Mouse (Mus musculus) CH12.LX (cell line): ENCODE data around the gene Clcnka. TPM values are rescaled to one million over a fixed set of nuclear protein-coding genes. Genes with fewer than 3 reads are reported as not detected.

ENCODE experiments used
- DNase-seq: peaks from one replicate; pipeline ENCODE4 v3.0.0-alpha.2; 2013; ENCODE audit errors: extremely low read depth
- H3K27ac ChIP-seq: 2 replicates; pipeline ENCODE4 v1.5.1; 2012; ENCODE audit warnings: low read depth, mild to moderate bottlenecking, control low read depth, moderate library complexity; ENCODE audit not compliant: insufficient read depth
- H3K27me3 ChIP-seq: replicated peaks from 2 replicates; pipeline ENCODE3; 2012; ENCODE audit warnings: inconsistent platforms
- H3K36me3 ChIP-seq, 2 experiments: replicated peaks in 1 of 2; 2 replicates each; pipeline versions ENCODE3 to v1.6.1; 2012; ENCODE audit warnings: inconsistent platforms in 1 of 2, low read length in 1 of 2, mild to moderate bottlenecking in 1 of 2, mixed read lengths in 1 of 2, moderate library complexity in 1 of 2; ENCODE audit not compliant: control insufficient read depth in 1 of 2, insufficient read depth in 1 of 2
- H3K4me1 ChIP-seq, 2 experiments: 2 replicates each; pipeline ENCODE4 v1.6.1; 2012; ENCODE audit warnings: inconsistent platforms in 1 of 2, moderate library complexity in 1 of 2; ENCODE audit not compliant: insufficient read depth in 2 of 2, control insufficient read depth in 1 of 2
- H3K4me2 ChIP-seq: 2 replicates; pipeline ENCODE4 v1.6.1; 2012; ENCODE audit warnings: low read depth, mild to moderate bottlenecking, control low read depth; ENCODE audit not compliant: poor library complexity, insufficient read depth, severe bottlenecking
- H3K4me3 ChIP-seq, 3 experiments: fragments of 150-350 bp in 1 of 3; sonication (generic) in 1 of 3; replicated peaks in 1 of 3; 2 replicates each; pipeline versions ENCODE3 to v1.5.1; 2011 to 2012; ENCODE audit warnings: low read depth in 2 of 3, low read length in 2 of 3, mild to moderate bottlenecking in 2 of 3, moderate library complexity in 2 of 3, control low read depth in 1 of 3, improper control_type of control experiment in 1 of 3, inconsistent platforms in 1 of 3, mixed read lengths in 1 of 3; ENCODE audit not compliant: poor library complexity in 1 of 3
- H3K79me2 ChIP-seq: replicated peaks from 2 replicates; pipeline ENCODE4 v1.6.1; 2012; ENCODE audit warnings: mild to moderate bottlenecking, moderate library complexity; ENCODE audit not compliant: control insufficient read depth, poor library complexity, insufficient read depth, severe bottlenecking; ENCODE audit errors: extremely low read depth
- H3K9ac ChIP-seq: 2 replicates; pipeline ENCODE4 v1.6.1; 2012; ENCODE audit warnings: low read depth, mild to moderate bottlenecking, control low read depth, moderate library complexity; ENCODE audit not compliant: insufficient read depth
- H3K9me3 ChIP-seq: replicated peaks from 2 replicates; pipeline ENCODE3; 2012; ENCODE audit warnings: low read length, inconsistent platforms, mixed read lengths
- BHLHE40 ChIP-seq: IDR thresholded peaks from 2 replicates; pipeline ENCODE4 v1.6.1; 2011; ENCODE audit warnings: mild to moderate bottlenecking, low read depth, low read length, improper control_type of control experiment
- E2F4 ChIP-seq: IDR thresholded peaks from 2 replicates; pipeline ENCODE4 v1.6.1; 2011; ENCODE audit warnings: low read depth, low read length, improper control_type of control experiment; ENCODE audit not compliant: insufficient replicate concordance
- GABPA ChIP-seq: IDR thresholded peaks from 2 replicates; pipeline ENCODE4 v1.6.1; 2012; ENCODE audit warnings: low read depth, low read length, improper control_type of control experiment, inconsistent platforms; ENCODE audit not compliant: insufficient replicate concordance
- IRF4 ChIP-seq: IDR thresholded peaks from 2 replicates; pipeline ENCODE4 v1.6.1; 2014; ENCODE audit warnings: low read depth, mild to moderate bottlenecking, inconsistent platforms, low read length, improper control_type of control experiment
- KAT2A ChIP-seq: IDR thresholded peaks from 2 replicates; pipeline ENCODE4 v1.6.1; 2012; ENCODE audit warnings: low read length, improper control_type of control experiment, inconsistent platforms; ENCODE audit not compliant: insufficient replicate concordance
- MAFK ChIP-seq: IDR thresholded peaks from 2 replicates; pipeline ENCODE4 v1.6.1; 2011; ENCODE audit warnings: low read length, improper control_type of control experiment; ENCODE audit not compliant: insufficient replicate concordance
- MAX ChIP-seq: IDR thresholded peaks from 2 replicates; pipeline ENCODE4 v1.6.1; 2011; ENCODE audit warnings: low read length, improper control_type of control experiment
- MEF2A ChIP-seq: IDR thresholded peaks from 2 replicates; pipeline ENCODE4 v1.6.1; 2014; ENCODE audit warnings: low read depth, mild to moderate bottlenecking, inconsistent platforms, low read length, improper control_type of control experiment, borderline replicate concordance
- MXI1 ChIP-seq: IDR thresholded peaks from 2 replicates; pipeline ENCODE4 v1.6.1; 2011; ENCODE audit warnings: mild to moderate bottlenecking, low read depth, low read length, improper control_type of control experiment
- NELFE ChIP-seq: IDR thresholded peaks from 2 replicates; pipeline ENCODE4 v1.6.1; 2011; ENCODE audit warnings: low read depth, low read length, improper control_type of control experiment
- PAX5 ChIP-seq: IDR thresholded peaks from 2 replicates; pipeline ENCODE4 v1.6.1; 2012; ENCODE audit warnings: low read length, inconsistent platforms, mixed read lengths
- POLR2AphosphoS2 ChIP-seq: IDR thresholded peaks from 2 replicates; pipeline ENCODE4 v1.6.1; 2011; ENCODE audit warnings: low read depth, low read length, improper control_type of control experiment
- RAD21 ChIP-seq: IDR thresholded peaks from 2 replicates; pipeline ENCODE4 v1.6.1; 2011; ENCODE audit warnings: low read depth, mild to moderate bottlenecking, low read length, improper control_type of control experiment, moderate library complexity
- SIN3A ChIP-seq: IDR thresholded peaks from 2 replicates; pipeline ENCODE4 v1.6.1; 2012; ENCODE audit warnings: low read length, improper control_type of control experiment, inconsistent platforms
- TCF12 ChIP-seq: IDR thresholded peaks from 2 replicates; pipeline ENCODE4 v1.6.1; 2014; ENCODE audit warnings: low read depth, mild to moderate bottlenecking, inconsistent platforms, low read length, improper control_type of control experiment
- ZC3H11A ChIP-seq: IDR thresholded peaks from 2 replicates; pipeline ENCODE4 v1.6.1; 2012; ENCODE audit warnings: low read depth, mild to moderate bottlenecking, inconsistent platforms, low read length, improper control_type of control experiment
- ZKSCAN1 ChIP-seq: IDR thresholded peaks from 2 replicates; pipeline ENCODE4 v1.6.1; 2012; ENCODE audit warnings: low read depth, inconsistent platforms, low read length, improper control_type of control experiment, borderline replicate concordance
- dilution Hi-C: fragments of 300-500 bp; cut with MboI; formaldehyde crosslinking; loops from 2 replicates; pipeline ENCODE4 v1.14.3; 2020; ENCODE audit warnings: low sequenced_read_pairs; ENCODE audit not compliant: extremely low pct_unique_long_range_greater_than_20kb, extremely low pct_ligation_motif_present
- in situ Hi-C: fragments of 300-500 bp; cut with MboI; formaldehyde crosslinking; loops from 3 replicates; pipeline ENCODE4 v1.14.3; 2019; ENCODE audit warnings: low sequenced_read_pairs, low pct_ligation_motif_present, low pct_unique_long_range_greater_than_20kb, mixed read lengths
- polyA plus RNA-seq: library from polyadenylated mRNA; unstranded; fragments of >175 nt; gene quantifications from 2 replicates; pipeline ENCODE4 v1.2.1, GENCODE M21; 2012; ENCODE audit warnings: low read depth; ENCODE audit not compliant: insufficient read length
- total RNA-seq, 2 experiments: library from RNA; depleted of rRNA; stranded (reverse); fragments of 300-350 nt in 1 of 2; fragments of >200 nt in 1 of 2; gene quantifications; 2 replicates each; pipeline ENCODE4 v1.2.3; 2012 to 2014

Gene Clcnka
- total and polyA plus RNA-seq, 3 experiments, result not detected

DNA sequence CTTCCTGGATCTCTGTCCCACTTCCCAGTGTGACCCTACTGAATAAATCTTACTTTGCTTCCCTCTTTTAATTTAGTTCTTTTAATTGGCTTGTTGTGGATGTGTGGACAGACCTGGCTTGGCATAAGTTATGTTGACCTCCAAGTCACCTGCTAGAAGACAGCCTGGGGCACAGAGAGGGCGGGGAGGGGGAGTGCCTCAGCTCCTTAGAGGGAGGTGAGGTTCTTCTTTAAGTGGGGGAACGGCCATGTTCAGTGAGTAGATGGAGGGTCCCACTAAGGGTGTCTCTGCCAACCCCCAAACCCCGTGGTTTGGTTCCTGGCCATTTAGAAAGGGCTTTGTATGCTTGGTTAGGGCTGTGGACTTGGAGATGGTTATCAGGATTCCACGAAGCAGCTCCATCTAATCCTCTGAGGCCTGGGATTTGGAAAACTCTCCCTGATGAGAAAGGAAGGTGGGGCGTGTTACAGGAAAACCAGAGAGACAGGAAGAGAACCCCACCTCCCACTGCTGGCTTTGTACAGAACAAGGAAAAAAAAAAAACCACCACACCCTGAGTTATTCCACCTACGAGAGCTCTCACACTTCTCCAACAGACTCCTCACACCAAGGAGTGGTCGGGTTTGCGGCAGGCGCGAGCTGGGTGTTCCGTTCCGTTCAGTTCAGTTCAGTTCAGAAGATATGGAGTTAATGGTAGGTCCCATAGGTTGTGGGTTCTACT, 40.7 kb upstream of the Clcnka start:
- in situ Hi-C loops, result no loop called here
- H3K36me3 ChIP-seq, result no peaks in the 10 kb centered on the region
- no peak overlapping the region for H3K4me2 ChIP-seq
- dilution Hi-C loops, result no loop called here
- no peak overlapping the region for H3K4me3 ChIP-seq
- no peak for DNase-seq
- TF ChIP-seq MAX, result no peak
- no peak for TF ChIP-seq TCF12
- TF ChIP-seq E2F4, result no peak
- TF ChIP-seq GABPA, result no peak
- H3K27ac ChIP-seq, result no peak overlapping the region
- H3K9me3 ChIP-seq, result no peaks in the 10 kb centered on the region
- no peak overlapping the region for H3K9ac ChIP-seq
- H3K4me1 ChIP-seq, result peaks cover 3 to 5% of the 10 kb centered on the region in 2 experiments; a peak in 3 of 4 replicates
- no peaks in the 10 kb centered on the region for H3K79me2 ChIP-seq
- peaks cover 3% of the 10 kb centered on the region for H3K27me3 ChIP-seq

DNA sequence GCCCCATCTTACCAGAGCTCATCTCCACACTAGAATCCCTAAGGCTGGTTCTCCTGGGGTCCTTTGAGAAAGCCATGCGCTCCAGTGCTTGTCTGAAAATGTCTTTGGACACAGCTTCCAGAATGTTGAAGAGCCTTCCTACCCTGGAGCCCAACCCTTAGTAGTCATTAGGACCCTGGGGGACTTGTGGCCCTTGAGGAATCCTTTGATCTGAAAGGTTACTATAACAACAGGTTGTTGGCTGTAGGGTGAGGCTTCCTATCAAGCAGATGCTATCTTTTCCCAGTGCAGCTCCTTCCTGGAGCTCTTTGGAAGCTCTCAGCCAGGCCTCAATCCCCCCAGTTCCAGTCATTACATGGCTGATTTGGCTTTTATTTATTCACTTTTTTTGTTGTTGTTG, 37.5 kb upstream of the Clcnka start, which contains the start of gene Srarp:
TSS of gene Srarp (minus strand) at position 132 of the 400 bp plus-strand sequence.
- H3K9me3 ChIP-seq, result no peaks in the 10 kb centered on the region
- no peak within 1 kb of the TSS for H3K4me3 ChIP-seq
- H3K36me3 ChIP-seq, result no peaks in the 10 kb centered on the region
- no peak within 1 kb of the TSS for H3K27ac ChIP-seq
- no peak within 1 kb of the TSS for H3K9ac ChIP-seq
- peaks cover 3% of the 10 kb centered on the region for H3K27me3 ChIP-seq
- in situ Hi-C loops (no loop called here), dilution Hi-C loops (no loop called here)
- TF ChIP-seq POLR2AphosphoS2 (no peak), MAFK (no peak), ZKSCAN1 (no peak), MEF2A (no peak), BHLHE40 (no peak), SIN3A (no peak)
- DNase-seq, result no peak
- H3K79me2 ChIP-seq, result no peaks in the 10 kb centered on the region
- no peaks in the 10 kb centered on the region; a peak in 1 of 4 replicates for H3K4me1 ChIP-seq
- no peak within 1 kb of the TSS for H3K4me2 ChIP-seq

GRCm38 (mm10) chr4:141433191-141433590, 34.7 kb upstream of the Clcnka start:
- H3K9me3 ChIP-seq, result no peaks in the 10 kb centered on the region
- H3K36me3 ChIP-seq, result no peaks in the 10 kb centered on the region
- dilution Hi-C loops, result no loop called here
- no peak overlapping the region for H3K4me3 ChIP-seq
- no peaks in the 10 kb centered on the region; a peak in 1 of 4 replicates for H3K4me1 ChIP-seq
- TF ChIP-seq ZC3H11A (no peak), POLR2AphosphoS2 (no peak), MXI1 (no peak), PAX5 (no peak), NELFE (no peak), KAT2A (no peak), RAD21 (no peak), IRF4 (no peak)
- no peak for DNase-seq
- in situ Hi-C loops, result no loop called here
- H3K9ac ChIP-seq, result no peak overlapping the region
- no peaks in the 10 kb centered on the region for H3K27me3 ChIP-seq
- H3K4me2 ChIP-seq, result no peak overlapping the region
- no peak overlapping the region for H3K27ac ChIP-seq
- no peaks in the 10 kb centered on the region for H3K79me2 ChIP-seq
